Mouse (Mus musculus) C2C12 (cell line): ENCODE results near the gene Igdcc3. TPM values are rescaled to one million over a fixed set of nuclear protein-coding genes. Genes with fewer than 3 reads are reported as not detected.

Experiments used
- H3K27me3 ChIP-seq: one replicate; pipeline ENCODE4 v1.6.1; 2011; ENCODE audit not compliant: control insufficient read depth, insufficient read depth, insufficient read length
- H3K36me3 ChIP-seq: one replicate; pipeline ENCODE4 v1.6.1; 2011; ENCODE audit not compliant: control insufficient read depth, insufficient read depth
- H3K4me3 ChIP-seq: one replicate; pipeline ENCODE4 v1.5.1; 2011; ENCODE audit warnings: mild to moderate bottlenecking, control low read depth; ENCODE audit not compliant: poor library complexity, insufficient read depth, severe bottlenecking
- H3K79me2 ChIP-seq: one replicate; pipeline ENCODE4 v1.6.1; 2011; ENCODE audit not compliant: control insufficient read depth, insufficient read depth
- H3K79me3 ChIP-seq: one replicate; pipeline ENCODE4 v1.6.1; 2011; ENCODE audit warnings: low read depth, control low read depth
- H3ac ChIP-seq: one replicate; pipeline ENCODE3; 2011; ENCODE audit warnings: low read depth; ENCODE audit not compliant: control insufficient read depth, insufficient read length
- CEBPB ChIP-seq: IDR thresholded peaks from one replicate; pipeline ENCODE4 v1.6.1; 2011; ENCODE audit warnings: low read depth, mild to moderate bottlenecking, control low read depth, moderate library complexity
- CTCF ChIP-seq: IDR thresholded peaks from one replicate; pipeline ENCODE4 v1.5.1; 2011; ENCODE audit not compliant: control insufficient read depth, insufficient read depth, insufficient read length
- FOSL1 ChIP-seq: IDR thresholded peaks from one replicate; pipeline ENCODE4 v1.8.0; 2011; ENCODE audit warnings: mild to moderate bottlenecking, low read length; ENCODE audit not compliant: poor library complexity, insufficient read depth, severe bottlenecking
- MAX ChIP-seq: IDR thresholded peaks from one replicate; pipeline ENCODE4 v1.6.1; 2011; ENCODE audit warnings: mild to moderate bottlenecking, control low read depth
- MYOD1 ChIP-seq: IDR thresholded peaks from one replicate; pipeline ENCODE4 v1.6.1; 2011; ENCODE audit warnings: low read depth; ENCODE audit not compliant: control insufficient read depth, insufficient read length
- MYOG ChIP-seq: IDR thresholded peaks from one replicate; pipeline ENCODE4 v1.6.1; 2011; ENCODE audit not compliant: control insufficient read depth, insufficient read length; ENCODE audit errors: extremely low read depth
- USF1 ChIP-seq: IDR thresholded peaks from one replicate; pipeline ENCODE4 v1.6.1; 2011; ENCODE audit warnings: low read depth, mild to moderate bottlenecking, control low read depth, moderate library complexity
- polyA plus RNA-seq: library from polyadenylated mRNA; unstranded; fragments of >200 nt; fragmentation: generic; extraction: Trizol; gene quantifications from one replicate; pipeline ENCODE4 v1.2.1, GENCODE M21; 2012; ENCODE audit warnings: missing spikeins

Gene Igdcc3
- polyA plus RNA-seq, 1 experiment: not detected

- H3K4me3 ChIP-seq: no peak overlapping the region
Observed at GRCm38 (mm10) chr9:65128123-65128815, 12.7 kb upstream of the Igdcc3 start.

DNA sequence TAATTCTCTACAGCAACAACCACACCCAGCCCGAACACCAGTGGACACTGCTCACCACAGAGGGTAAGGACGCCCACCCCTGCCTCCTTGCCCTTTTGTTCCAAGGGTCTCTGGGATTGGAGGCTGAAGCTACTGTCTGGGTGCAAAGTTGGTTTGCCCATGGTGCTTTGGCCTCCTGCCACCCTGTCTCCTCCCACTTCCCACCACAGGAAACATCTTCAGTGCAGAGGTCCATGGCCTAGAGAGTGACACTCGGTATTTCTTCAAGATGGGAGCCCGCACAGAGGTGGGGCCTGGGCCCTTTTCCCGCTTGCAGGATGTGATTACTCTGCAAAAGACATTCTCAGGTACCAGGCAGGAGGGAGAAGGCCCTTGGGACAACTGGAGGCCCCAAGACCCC is 9.3 kb upstream of the Igdcc3 start:
- Histone ChIP-seq H3ac (no peak overlapping the region), H3K27me3 (peaks cover 23% of the 10 kb centered on the region), H3K4me3 (no peak overlapping the region), H3K36me3 (no peaks in the 10 kb centered on the region), H3K79me3 (no peaks in the 10 kb centered on the region), H3K79me2 (no peaks in the 10 kb centered on the region)
- no peak for TF ChIP-seq MYOD1
- no peak for TF ChIP-seq MAX
- TF ChIP-seq CTCF: no peak
- TF ChIP-seq MYOG: no peak
- no peak for TF ChIP-seq USF1
- TF ChIP-seq FOSL1: no peak
- TF ChIP-seq CEBPB: no peak

More at GRCm38 (mm10) chr9:65128123-65128815, 12.7 kb upstream of the Igdcc3 start:
- Histone ChIP-seq H3K36me3 (no peaks in the 10 kb centered on the region), H3K27me3 (peaks cover 12% of the 10 kb centered on the region), H3K79me2 (no peaks in the 10 kb centered on the region), H3ac (no peak overlapping the region), H3K79me3 (no peaks in the 10 kb centered on the region)
- TF ChIP-seq USF1 (no peak), CEBPB (no peak), MYOD1 (no peak), MYOG (no peak), CTCF (no peak), FOSL1 (no peak), MAX (no peak)

DNA sequence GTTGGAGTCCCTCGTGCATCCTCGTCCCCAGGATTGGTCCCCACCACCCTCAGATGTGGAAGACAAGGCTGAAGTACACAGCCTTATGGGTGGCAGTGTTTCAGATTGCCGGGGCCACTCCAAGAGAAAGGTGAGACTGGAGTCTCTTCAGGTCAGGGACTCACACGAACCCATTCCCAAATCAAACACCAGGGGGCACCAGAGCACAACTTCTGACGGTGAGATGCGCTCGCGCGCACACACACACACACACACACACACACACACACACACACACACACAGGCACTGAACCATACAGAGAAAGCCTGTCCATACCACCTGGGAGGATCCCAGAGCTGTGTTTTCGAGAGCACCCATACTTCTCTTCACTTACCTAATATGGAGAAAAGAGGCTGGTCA is 7.2 kb upstream of the Igdcc3 start:
- TF ChIP-seq MYOG: no peak
- peak; percentile 63 for TF ChIP-seq CTCF
- Histone ChIP-seq H3ac (no peak overlapping the region), H3K36me3 (no peaks in the 10 kb centered on the region), H3K27me3 (peaks cover 25% of the 10 kb centered on the region), H3K79me2 (no peaks in the 10 kb centered on the region), H3K4me3 (no peak overlapping the region), H3K79me3 (no peaks in the 10 kb centered on the region)

DNA sequence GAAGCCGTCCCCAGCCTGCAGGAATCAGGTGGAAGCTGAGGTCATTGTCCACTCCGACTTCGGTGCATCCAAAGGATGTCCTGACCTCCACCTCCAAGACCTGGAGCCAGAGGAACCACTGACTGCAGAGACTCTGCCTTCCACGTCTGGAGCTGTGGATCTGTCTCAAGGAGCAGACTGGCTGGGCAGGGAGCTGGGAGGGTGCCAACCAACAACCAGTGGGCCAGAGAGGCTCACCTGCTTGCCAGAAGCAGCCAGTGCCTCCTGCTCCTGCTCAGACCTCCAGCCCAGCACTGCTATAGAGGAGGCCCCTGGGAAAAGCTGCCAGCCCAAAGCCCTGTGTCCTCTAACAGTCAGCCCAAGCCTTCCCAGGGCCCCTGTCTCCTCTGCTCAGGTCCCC is 5.9 kb upstream of the Igdcc3 start:
- Histone ChIP-seq H3K79me2 (no peaks in the 10 kb centered on the region), H3K4me3 (no peak overlapping the region), H3K27me3 (peaks cover 35% of the 10 kb centered on the region), H3K79me3 (no peaks in the 10 kb centered on the region), H3K36me3 (no peaks in the 10 kb centered on the region), H3ac (no peak overlapping the region)
- TF ChIP-seq USF1 (no peak), MYOG (no peak), MYOD1 (no peak), CEBPB (no peak), FOSL1 (no peak), MAX (no peak), CTCF (no peak)

- TF ChIP-seq MYOG (no peak), USF1 (no peak), FOSL1 (no peak), MYOD1 (no peak), CTCF (no peak), CEBPB (no peak), MAX (no peak)
- peaks cover 56% of the 10 kb centered on the region for H3K27me3 ChIP-seq
- no peak overlapping the region for H3ac ChIP-seq
- no peak overlapping the region for H3K4me3 ChIP-seq
- H3K79me3 ChIP-seq: no peaks in the 10 kb centered on the region
- no peaks in the 10 kb centered on the region for H3K36me3 ChIP-seq
- H3K79me2 ChIP-seq: no peaks in the 10 kb centered on the region
Observed at GRCm38 (mm10) chr9:65140491-65140890, 498 bp upstream of the Igdcc3 start.

DNA sequence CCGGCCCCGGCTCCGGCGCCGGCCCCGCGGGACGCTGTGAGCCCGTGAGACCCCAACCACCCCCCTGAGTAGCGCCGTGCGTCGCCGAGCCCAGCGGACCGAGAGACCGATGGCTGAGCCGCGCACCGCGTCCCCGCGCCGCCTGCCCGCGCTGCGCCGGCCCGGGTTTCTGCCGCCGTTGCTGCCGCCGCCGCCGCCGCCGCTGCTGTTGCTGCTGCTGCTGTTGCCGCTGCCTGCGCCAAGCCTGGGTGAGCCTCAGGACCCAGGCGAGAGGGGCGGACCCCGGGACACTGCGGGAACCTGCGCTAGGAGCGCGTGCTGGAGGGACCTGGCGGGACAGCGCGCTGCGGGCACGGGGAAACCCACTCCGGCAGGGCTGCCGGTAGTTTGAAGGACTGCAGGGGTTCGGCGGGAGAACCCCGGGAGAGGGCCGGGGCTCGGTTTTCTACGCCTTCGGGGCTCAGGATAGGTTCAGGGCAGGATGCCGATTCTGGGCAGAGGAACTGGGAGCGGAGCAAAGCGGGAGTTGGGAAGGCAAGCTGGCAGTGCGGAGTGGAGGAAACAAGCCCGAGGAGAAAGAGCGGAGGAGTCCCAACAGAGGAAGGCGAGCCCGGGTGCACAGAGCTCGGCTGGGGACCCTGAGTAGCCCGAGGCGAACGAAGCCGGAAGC is 452 bp downstream of the Igdcc3 start:
- no peaks in the 10 kb centered on the region for H3K79me2 ChIP-seq
- TF ChIP-seq MYOG: no peak
- no peak for TF ChIP-seq MAX
- no peak for TF ChIP-seq MYOD1
- no peak for TF ChIP-seq USF1
- no peak for TF ChIP-seq FOSL1
- TF ChIP-seq CTCF: no peak
- no peak for TF ChIP-seq CEBPB
- H3K79me3 ChIP-seq: no peaks in the 10 kb centered on the region
- H3ac ChIP-seq: peak overlapping the region; percentile 57
- H3K36me3 ChIP-seq: no peaks in the 10 kb centered on the region
- peaks cover 53% of the 10 kb centered on the region for H3K27me3 ChIP-seq
- H3K4me3 ChIP-seq: no peak overlapping the region
